Mouse (Mus musculus) cortical plate, adult 2 months (tissue): ENCODE data around the gene Fzd7.

Experiments used
- CTCF ChIP-seq: fragments of 200-500 bp; IDR thresholded peaks from 2 replicates; pipeline ENCODE4 v1.5.1; 2011; ENCODE audit warnings: mild to moderate bottlenecking, control low read depth, low read length; ENCODE audit not compliant: insufficient read depth; ENCODE audit errors: extremely low read depth
- POLR2A ChIP-seq: fragments of 200-500 bp; IDR thresholded peaks from 2 replicates; pipeline ENCODE4 v1.6.1; 2011; ENCODE audit warnings: mild to moderate bottlenecking, low read length, control low read depth; ENCODE audit not compliant: insufficient read depth; ENCODE audit errors: extremely low read depth

DNA sequence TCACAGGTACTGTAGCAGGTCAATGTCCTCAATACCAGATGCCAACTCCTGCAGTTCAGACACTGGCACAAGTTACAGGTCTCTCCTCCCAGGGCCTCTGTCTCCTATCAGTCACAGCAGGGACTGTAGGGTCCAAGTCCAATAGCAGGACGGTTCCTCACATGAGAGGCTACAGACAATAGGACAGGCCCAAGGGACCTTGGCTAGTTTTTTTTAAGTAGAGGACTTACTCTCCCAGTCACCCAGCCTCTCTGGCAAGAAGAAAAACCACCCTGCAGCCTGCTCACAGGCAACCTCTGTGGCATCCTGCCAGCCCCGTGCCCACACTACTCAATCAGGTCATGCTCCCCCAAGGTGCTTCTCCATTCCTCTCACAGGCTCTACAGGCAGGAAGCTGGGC, 43.0 kb upstream of the Fzd7 start:
- TF ChIP-seq CTCF (no peak), POLR2A (no peak)
